Mouse (Mus musculus) CH12.LX (cell line): ENCODE data around the gene Cilp. TPM values are rescaled to one million over a fixed set of nuclear protein-coding genes. Genes with fewer than 3 reads are reported as not detected.

ENCODE experiments used
- DNase-seq: peaks from one replicate; pipeline ENCODE4 v3.0.0-alpha.2; 2013; ENCODE audit errors: extremely low read depth
- H3K27ac ChIP-seq: 2 replicates; pipeline ENCODE4 v1.5.1; 2012; ENCODE audit warnings: low read depth, mild to moderate bottlenecking, control low read depth, moderate library complexity; ENCODE audit not compliant: insufficient read depth
- H3K27me3 ChIP-seq: replicated peaks from 2 replicates; pipeline ENCODE3; 2012; ENCODE audit warnings: inconsistent platforms
- H3K36me3 ChIP-seq, 2 experiments: replicated peaks in 1 of 2; 2 replicates each; pipeline versions ENCODE3 to v1.6.1; 2012; ENCODE audit warnings: inconsistent platforms in 1 of 2, low read length in 1 of 2, mild to moderate bottlenecking in 1 of 2, mixed read lengths in 1 of 2, moderate library complexity in 1 of 2; ENCODE audit not compliant: control insufficient read depth in 1 of 2, insufficient read depth in 1 of 2
- H3K4me1 ChIP-seq, 2 experiments: 2 replicates each; pipeline ENCODE4 v1.6.1; 2012; ENCODE audit warnings: inconsistent platforms in 1 of 2, moderate library complexity in 1 of 2; ENCODE audit not compliant: insufficient read depth in 2 of 2, control insufficient read depth in 1 of 2
- H3K4me2 ChIP-seq: 2 replicates; pipeline ENCODE4 v1.6.1; 2012; ENCODE audit warnings: low read depth, mild to moderate bottlenecking, control low read depth; ENCODE audit not compliant: poor library complexity, insufficient read depth, severe bottlenecking
- H3K4me3 ChIP-seq, 3 experiments: fragments of 150-350 bp in 1 of 3; sonication (generic) in 1 of 3; replicated peaks in 1 of 3; 2 replicates each; pipeline versions ENCODE3 to v1.5.1; 2011 to 2012; ENCODE audit warnings: low read depth in 2 of 3, low read length in 2 of 3, mild to moderate bottlenecking in 2 of 3, moderate library complexity in 2 of 3, control low read depth in 1 of 3, improper control_type of control experiment in 1 of 3, inconsistent platforms in 1 of 3, mixed read lengths in 1 of 3; ENCODE audit not compliant: poor library complexity in 1 of 3
- H3K79me2 ChIP-seq: replicated peaks from 2 replicates; pipeline ENCODE4 v1.6.1; 2012; ENCODE audit warnings: mild to moderate bottlenecking, moderate library complexity; ENCODE audit not compliant: control insufficient read depth, poor library complexity, insufficient read depth, severe bottlenecking; ENCODE audit errors: extremely low read depth
- H3K9ac ChIP-seq: 2 replicates; pipeline ENCODE4 v1.6.1; 2012; ENCODE audit warnings: low read depth, mild to moderate bottlenecking, control low read depth, moderate library complexity; ENCODE audit not compliant: insufficient read depth
- H3K9me3 ChIP-seq: replicated peaks from 2 replicates; pipeline ENCODE3; 2012; ENCODE audit warnings: low read length, inconsistent platforms, mixed read lengths
- BHLHE40 ChIP-seq: IDR thresholded peaks from 2 replicates; pipeline ENCODE4 v1.6.1; 2011; ENCODE audit warnings: mild to moderate bottlenecking, low read depth, low read length, improper control_type of control experiment
- CTCF ChIP-seq, 2 experiments: IDR thresholded peaks in 1 of 2; conservative IDR thresholded peaks in 1 of 2; 2 replicates each; pipeline ENCODE4 v1.5.1; 2011 to 2012; ENCODE audit warnings: low read depth in 2 of 2, low read length in 2 of 2, improper control_type of control experiment in 1 of 2, inconsistent platforms in 1 of 2, mild to moderate bottlenecking in 1 of 2, moderate library complexity in 1 of 2
- E2F4 ChIP-seq: IDR thresholded peaks from 2 replicates; pipeline ENCODE4 v1.6.1; 2011; ENCODE audit warnings: low read depth, low read length, improper control_type of control experiment; ENCODE audit not compliant: insufficient replicate concordance
- EP300 ChIP-seq: IDR thresholded peaks from 2 replicates; pipeline ENCODE4 v1.6.1; 2011; ENCODE audit warnings: low read length, improper control_type of control experiment
- GABPA ChIP-seq: IDR thresholded peaks from 2 replicates; pipeline ENCODE4 v1.6.1; 2012; ENCODE audit warnings: low read depth, low read length, improper control_type of control experiment, inconsistent platforms; ENCODE audit not compliant: insufficient replicate concordance
- IRF4 ChIP-seq: IDR thresholded peaks from 2 replicates; pipeline ENCODE4 v1.6.1; 2014; ENCODE audit warnings: low read depth, mild to moderate bottlenecking, inconsistent platforms, low read length, improper control_type of control experiment
- JUN ChIP-seq: IDR thresholded peaks from 2 replicates; pipeline ENCODE4 v1.6.1; 2011; ENCODE audit warnings: low read depth, mild to moderate bottlenecking, low read length, improper control_type of control experiment, moderate library complexity; ENCODE audit not compliant: insufficient read depth
- MAZ ChIP-seq: IDR thresholded peaks from 2 replicates; pipeline ENCODE4 v1.6.1; 2012; ENCODE audit warnings: low read depth, mild to moderate bottlenecking, inconsistent platforms, low read length, improper control_type of control experiment, moderate library complexity
- MEF2A ChIP-seq: IDR thresholded peaks from 2 replicates; pipeline ENCODE4 v1.6.1; 2014; ENCODE audit warnings: low read depth, mild to moderate bottlenecking, inconsistent platforms, low read length, improper control_type of control experiment, borderline replicate concordance
- MYC ChIP-seq: IDR thresholded peaks from 2 replicates; pipeline ENCODE4 v1.6.1; 2011; ENCODE audit warnings: low read depth, mild to moderate bottlenecking, improper control_type of control experiment, low read length
- NELFE ChIP-seq: IDR thresholded peaks from 2 replicates; pipeline ENCODE4 v1.6.1; 2011; ENCODE audit warnings: low read depth, low read length, improper control_type of control experiment
- RCOR1 ChIP-seq: conservative IDR thresholded peaks from 2 replicates; pipeline ENCODE4 v1.6.1; 2012; ENCODE audit warnings: low read depth, mild to moderate bottlenecking, inconsistent platforms, low read length, improper control_type of control experiment
- SMC3 ChIP-seq: IDR thresholded peaks from 2 replicates; pipeline ENCODE4 v1.6.1; 2011; ENCODE audit warnings: low read depth, low read length, improper control_type of control experiment
- TBP ChIP-seq: conservative IDR thresholded peaks from 2 replicates; pipeline ENCODE4 v1.6.1; 2011; ENCODE audit warnings: low read depth, low read length, improper control_type of control experiment
- TCF12 ChIP-seq: IDR thresholded peaks from 2 replicates; pipeline ENCODE4 v1.6.1; 2014; ENCODE audit warnings: low read depth, mild to moderate bottlenecking, inconsistent platforms, low read length, improper control_type of control experiment
- UBTF ChIP-seq: IDR thresholded peaks from 2 replicates; pipeline ENCODE4 v1.6.1; 2012; ENCODE audit warnings: low read depth, mild to moderate bottlenecking, inconsistent platforms, low read length, improper control_type of control experiment, moderate library complexity
- USF1 ChIP-seq: IDR thresholded peaks from 2 replicates; pipeline ENCODE4 v1.6.1; 2014; ENCODE audit warnings: low read depth, mild to moderate bottlenecking, inconsistent platforms, low read length, improper control_type of control experiment
- ZKSCAN1 ChIP-seq: IDR thresholded peaks from 2 replicates; pipeline ENCODE4 v1.6.1; 2012; ENCODE audit warnings: low read depth, inconsistent platforms, low read length, improper control_type of control experiment, borderline replicate concordance
- dilution Hi-C: fragments of 300-500 bp; cut with MboI; formaldehyde crosslinking; loops from 2 replicates; pipeline ENCODE4 v1.14.3; 2020; ENCODE audit warnings: low sequenced_read_pairs; ENCODE audit not compliant: extremely low pct_unique_long_range_greater_than_20kb, extremely low pct_ligation_motif_present
- in situ Hi-C: fragments of 300-500 bp; cut with MboI; formaldehyde crosslinking; loops from 3 replicates; pipeline ENCODE4 v1.14.3; 2019; ENCODE audit warnings: low sequenced_read_pairs, low pct_ligation_motif_present, low pct_unique_long_range_greater_than_20kb, mixed read lengths
- polyA plus RNA-seq: library from polyadenylated mRNA; unstranded; fragments of >175 nt; gene quantifications from 2 replicates; pipeline ENCODE4 v1.2.1, GENCODE M21; 2012; ENCODE audit warnings: low read depth; ENCODE audit not compliant: insufficient read length
- total RNA-seq, 2 experiments: library from RNA; depleted of rRNA; stranded (reverse); fragments of 300-350 nt in 1 of 2; fragments of >200 nt in 1 of 2; gene quantifications; 2 replicates each; pipeline ENCODE4 v1.2.3; 2012 to 2014

The Cilp gene
- total and polyA plus RNA-seq, 3 experiments = not detected

GRCm38 (mm10) chr9:65267742-65268515 is 2.9 kb downstream of the Cilp start:
- in situ Hi-C loops = no loop called here
- no peak overlapping the region for H3K4me2 ChIP-seq
- no peak for DNase-seq
- H3K9ac ChIP-seq = no peak overlapping the region
- dilution Hi-C loops = no loop called here
- H3K4me1 ChIP-seq = 0 out of 4 replicates have a peak, but pooled peaks cover 0 to 2% of the 10 kb centered on the region in 2 experiments
- H3K27me3 ChIP-seq = peaks cover 50% of the 10 kb centered on the region
- H3K27ac ChIP-seq = no peak overlapping the region
- no peaks in the 10 kb centered on the region for H3K9me3 ChIP-seq
- no peak for TF ChIP-seq NELFE
- TF ChIP-seq EP300 = no peak
- TF ChIP-seq TCF12 = no peak
- TF ChIP-seq ZKSCAN1 = no peak
- TF ChIP-seq UBTF = no peak
- no peak for TF ChIP-seq MYC
- TF ChIP-seq E2F4 = no peak
- TF ChIP-seq SMC3 = no peak
- TF ChIP-seq USF1 = no peak
- TF ChIP-seq TBP = no peak
- H3K36me3 ChIP-seq = no peaks in the 10 kb centered on the region
- no peaks in the 10 kb centered on the region for H3K79me2 ChIP-seq
- no peak overlapping the region for H3K4me3 ChIP-seq

GRCm38 (mm10) chr9:65273048-65273809 is 8.2 kb downstream of the Cilp start:
- H3K27me3 ChIP-seq = peaks cover 22% of the 10 kb centered on the region
- H3K9me3 ChIP-seq = peaks cover 4% of the 10 kb centered on the region
- no peak overlapping the region for H3K4me2 ChIP-seq
- H3K4me3 ChIP-seq = no peak overlapping the region
- no peak overlapping the region for H3K9ac ChIP-seq
- H3K27ac ChIP-seq = no peak overlapping the region
- dilution Hi-C loops (no loop called here), in situ Hi-C loops (loop anchor here (10.0 kb wide), 1 partner anchor 48 kb away; no protein-coding TSS in a partner anchor)
- no peaks in the 10 kb centered on the region; a peak in 1 of 4 replicates for H3K4me1 ChIP-seq
- H3K79me2 ChIP-seq = no peaks in the 10 kb centered on the region
- no peak for TF ChIP-seq BHLHE40
- TF ChIP-seq RCOR1 = no peak
- no peak for TF ChIP-seq ZKSCAN1
- TF ChIP-seq CTCF (conservative IDR thresholded peaks at IDR 0.05 in 1 of 2, IDR thresholded peaks at IDR 0.05 in 1 of 2; ENCODE audit: low read depth in 2 of 2, low read length in 2 of 2) = no peak
- TF ChIP-seq IRF4 = no peak
- TF ChIP-seq MEF2A = no peak
- TF ChIP-seq JUN = no peak
- TF ChIP-seq MAZ = no peak
- no peak for TF ChIP-seq GABPA
- no peak for TF ChIP-seq USF1
- TF ChIP-seq, all 38 proteins: peak for 0
- no peaks in the 10 kb centered on the region for H3K36me3 ChIP-seq
- DNase-seq = no peak
